Mouse (Mus musculus) thymus, adult 2 months (tissue): ENCODE results near the gene Chd5.

Experiments
- CTCF ChIP-seq: fragments of 200-500 bp; IDR thresholded peaks from 2 replicates; pipeline ENCODE4 v1.5.1; 2012; ENCODE audit warnings: mild to moderate bottlenecking, control low read depth, low read length, moderate library complexity, borderline replicate concordance; ENCODE audit not compliant: control insufficient read depth, poor library complexity, insufficient read depth; ENCODE audit errors: extremely low read depth
- POLR2A ChIP-seq: fragments of 200-500 bp; IDR thresholded peaks from 2 replicates; pipeline ENCODE4 v1.6.1; 2012; ENCODE audit warnings: mild to moderate bottlenecking, low read length, control low read depth, moderate library complexity; ENCODE audit not compliant: control insufficient read depth, poor library complexity, insufficient read depth; ENCODE audit errors: extremely low read depth

GRCm38 (mm10) chr4:152362180-152362579 lies 23.7 kb downstream of the Chd5 start:
- TF ChIP-seq POLR2A (0 out of 2 replicates have a peak, but pooled peaks have one; percentile 15), CTCF (no peak)
